8 mouse cellular contexts compared by ENCODE assay signal in the genomic region with DNA sequence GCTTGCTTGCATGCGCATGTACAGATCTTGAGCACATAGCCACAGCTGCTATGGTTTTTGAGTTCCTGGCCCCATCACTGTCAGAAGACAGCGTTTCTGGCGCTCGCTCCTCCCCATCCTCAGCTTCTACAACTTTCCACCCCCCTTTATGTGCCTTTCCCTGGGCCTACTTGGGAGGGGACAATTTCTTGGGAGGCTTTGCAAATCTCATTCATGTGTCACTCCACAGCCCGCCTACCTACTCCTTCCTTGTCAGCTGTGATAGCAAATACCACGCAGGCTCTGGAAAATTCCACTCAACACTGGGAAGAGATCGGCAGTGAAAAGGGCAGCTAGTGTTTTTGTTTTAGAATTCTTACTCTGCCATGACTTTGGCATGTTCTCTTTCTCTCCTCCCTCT. TPM values are rescaled to one million over a fixed set of nuclear protein-coding genes. Genes with fewer than 3 reads are reported as not detected.
DNase-seq lines count a peak whose midpoint lies in the region; ATAC-seq and TF ChIP-seq lines count a peak whose summit lies in the region.

No protein-coding gene starts in this region.

- 34% methylated on average over 7 of the region's 7 CpGs for WGBS in embryonic facial prominence, embryonic 12.5 days
- 64% methylated on average over 7 of the region's 7 CpGs for WGBS in embryonic facial prominence, embryonic 10.5 days

- TF ChIP-seq CTCF in layer of hippocampus, adult 2 months (conservative IDR thresholded peaks at IDR 0.05): no peak

- no peak for DNase-seq in embryonic facial prominence, embryonic 10.5 days (ENCODE audit: low spot score)
- DNase-seq in right cerebral cortex, adult 18-20 months: peak; percentile 92
- no peak for DNase-seq in right cerebral cortex, postnatal 4 days
- DNase-seq in layer of hippocampus, adult 2 months (ENCODE audit: low spot score in 2 of 2): peak; percentile 66 to 86
- no peak for DNase-seq in cerebellum, adult 11 months
- DNase-seq in cerebellum, adult 9-10 months: no peak

- H3K9ac ChIP-seq in embryonic facial prominence, embryonic 12.5 days: no peak overlapping the region; the same call in 1 of the 2 replicates

- no peak overlapping the region for H3K4me3 ChIP-seq in embryonic facial prominence, embryonic 12.5 days
- H3K4me3 ChIP-seq in embryonic facial prominence, embryonic 10.5 days: no peak overlapping the region
- no peak overlapping the region for H3K4me3 ChIP-seq in layer of hippocampus, adult 2 months

- no peaks in the 10 kb centered on the region for H3K9me3 ChIP-seq in embryonic facial prominence, embryonic 12.5 days
- H3K9me3 ChIP-seq in embryonic facial prominence, embryonic 10.5 days: no peaks in the 10 kb centered on the region

- peak overlapping the region; percentile 30 for H3K27ac ChIP-seq in embryonic facial prominence, embryonic 12.5 days
- no peak overlapping the region for H3K27ac ChIP-seq in embryonic facial prominence, embryonic 10.5 days (replicated peaks)
- H3K27ac ChIP-seq in layer of hippocampus, adult 2 months: peak overlapping the region; percentile 92

- H3K4me1 ChIP-seq in embryonic facial prominence, embryonic 12.5 days: peaks cover 15% of the 10 kb centered on the region
- peaks cover 28% of the 10 kb centered on the region for H3K4me1 ChIP-seq in embryonic facial prominence, embryonic 10.5 days

- no peak for ATAC-seq in embryonic facial prominence, embryonic 12.5 days (ENCODE audit: insufficient number of reproducible peaks, insufficient read depth, low FRiP score, low TSS enrichment)
- ATAC-seq in megakaryocyte progenitor cell, adult 5-6 weeks (replicated peaks; ENCODE audit: poor library complexity): no peak

- H3K27me3 ChIP-seq in embryonic facial prominence, embryonic 12.5 days: peaks cover 5% of the 10 kb centered on the region
- H3K27me3 ChIP-seq in embryonic facial prominence, embryonic 10.5 days (replicated peaks; ENCODE audit: low read depth, poor library complexity, severe bottlenecking): peaks cover 11% of the 10 kb centered on the region

- H3K4me2 ChIP-seq in embryonic facial prominence, embryonic 12.5 days (replicated peaks): no peak overlapping the region

- H3K36me3 ChIP-seq in embryonic facial prominence, embryonic 12.5 days: no peaks in the 10 kb centered on the region
- H3K36me3 ChIP-seq in embryonic facial prominence, embryonic 10.5 days (replicated peaks): no peaks in the 10 kb centered on the region

RNA-seq across cellular contexts. Expression of a gene that starts 4.2 kb away (rescaled TPM):
- 15.9 and 16.6 TPM in 2 replicates for polyA plus RNA-seq in embryonic facial prominence, embryonic 12.5 days (2016; fragmentation: Nextera tagmentation; extraction: Ambion mirVana)
- 2.9 and 4.6 TPM in 2 replicates for polyA plus RNA-seq in embryonic facial prominence, embryonic 10.5 days (2016; fragmentation: Nextera tagmentation; extraction: Ambion mirVana)
- total RNA-seq in layer of hippocampus, adult 2 months (2021): 100 to 1,000 TPM; 348 to 373 TPM
- total RNA-seq in megakaryocyte progenitor cell, adult 5-6 weeks (2015): not detected in 2 replicates
- 0.20 TPM in 1 of 2 replicates, not detected in the other for total RNA-seq in megakaryocyte progenitor cell, adult 5-6 weeks (2017)

RNA-seq across cellular contexts. Expression of a gene that starts 16.4 kb away (rescaled TPM):
- polyA plus RNA-seq in embryonic facial prominence, embryonic 12.5 days (2016; fragmentation: Nextera tagmentation; extraction: Ambion mirVana): 123 and 134 TPM in 2 replicates
- 121 and 126 TPM in 2 replicates for polyA plus RNA-seq in embryonic facial prominence, embryonic 10.5 days (2016; fragmentation: Nextera tagmentation; extraction: Ambion mirVana)
- 1,000 to 10,000 TPM; 2,074 to 2,160 TPM for total RNA-seq in layer of hippocampus, adult 2 months (2021)
- 125 and 150 TPM in 2 replicates for total RNA-seq in megakaryocyte progenitor cell, adult 5-6 weeks (2015)
- total RNA-seq in megakaryocyte progenitor cell, adult 5-6 weeks (2017): 419 and 440 TPM in 2 replicates

RNA-seq across cellular contexts. Expression of a gene that starts 19.2 kb away (rescaled TPM):
- 2.8 and 3.6 TPM in 2 replicates for polyA plus RNA-seq in embryonic facial prominence, embryonic 12.5 days (2016; fragmentation: Nextera tagmentation; extraction: Ambion mirVana)
- polyA plus RNA-seq in embryonic facial prominence, embryonic 10.5 days (2016; fragmentation: Nextera tagmentation; extraction: Ambion mirVana): 3.4 and 4.0 TPM in 2 replicates
- total RNA-seq in layer of hippocampus, adult 2 months (2021): 100 to 1,000 TPM; 103 to 121 TPM
- total RNA-seq in megakaryocyte progenitor cell, adult 5-6 weeks (2015): not detected in 2 replicates
- not detected in 2 replicates for total RNA-seq in megakaryocyte progenitor cell, adult 5-6 weeks (2017)

RNA-seq across cellular contexts. Expression of a gene that starts 34.0 kb away (rescaled TPM):
- 1.7 and 2.2 TPM in 2 replicates for polyA plus RNA-seq in embryonic facial prominence, embryonic 12.5 days (2016; fragmentation: Nextera tagmentation; extraction: Ambion mirVana)
- 0.52 and 0.64 TPM in 2 replicates for polyA plus RNA-seq in embryonic facial prominence, embryonic 10.5 days (2016; fragmentation: Nextera tagmentation; extraction: Ambion mirVana)
- total RNA-seq in layer of hippocampus, adult 2 months (2021): under 1 TPM; 0.10 to 0.20 TPM
- total RNA-seq in megakaryocyte progenitor cell, adult 5-6 weeks (2015): 2.1 and 2.6 TPM in 2 replicates
- 1.8 and 4.0 TPM in 2 replicates for total RNA-seq in megakaryocyte progenitor cell, adult 5-6 weeks (2017)

RNA-seq across cellular contexts. Expression of a gene that starts 42.6 kb away (rescaled TPM):
- 0.36 and 0.41 TPM in 2 replicates for polyA plus RNA-seq in embryonic facial prominence, embryonic 12.5 days (2016; fragmentation: Nextera tagmentation; extraction: Ambion mirVana)
- 0.59 and 0.86 TPM in 2 replicates for polyA plus RNA-seq in embryonic facial prominence, embryonic 10.5 days (2016; fragmentation: Nextera tagmentation; extraction: Ambion mirVana)
- 10 to 100 TPM; 52.3 to 55.5 TPM for total RNA-seq in layer of hippocampus, adult 2 months (2021)
- 0.67 TPM in 1 of 2 replicates, not detected in the other for total RNA-seq in megakaryocyte progenitor cell, adult 5-6 weeks (2015)
- total RNA-seq in megakaryocyte progenitor cell, adult 5-6 weeks (2017): 0.20 TPM in 1 of 2 replicates, not detected in the other

Comparison
In these comparisons a context has a peak if more than half of its experiments do, and no peak if none do; other contexts are left out.
1. DNase-seq: peak in right cerebral cortex, adult 18-20 months (single experiment) and layer of hippocampus, adult 2 months (2 of 2); none in embryonic facial prominence, embryonic 10.5 days (single experiment), right cerebral cortex, postnatal 4 days (single experiment), cerebellum, adult 11 months (single experiment) and cerebellum, adult 9-10 months (single experiment).
2. RNA of a gene that starts 4.2 kb away (total RNA-seq): 348 to 373 TPM in layer of hippocampus, adult 2 months; 0.20 TPM in megakaryocyte progenitor cell, adult 5-6 weeks; every median in the first group is over 100 times any median in the second.
3. RNA of a gene that starts 16.4 kb away (total RNA-seq): 2,074 to 2,160 TPM in layer of hippocampus, adult 2 months; 125 to 440 TPM in megakaryocyte progenitor cell, adult 5-6 weeks; every median in the first group is over 4 times any median in the second.
4. RNA of a gene that starts 19.2 kb away (total RNA-seq): 103 to 121 TPM in layer of hippocampus, adult 2 months; not detected in megakaryocyte progenitor cell, adult 5-6 weeks; every median in the first group is over 100 times any median in the second.